In genomic region chr16:33576271-33577189, GRCm38 (mm10) we compare ENCODE assay signal across 9 mouse cellular contexts. TPM values are rescaled to one million over a fixed set of nuclear protein-coding genes. Genes with fewer than 3 reads are reported as not detected.
DNase-seq lines count a peak whose midpoint lies in the region; ATAC-seq and TF ChIP-seq lines count a peak whose summit lies in the region.
"Had no signal": no experiment of that assay in that cellular context is flagged by ENCODE, and none has a peak within 500 bp of the region (broad histone marks: within the 10 kb centered on the region; RNA-seq: fewer than 3 reads in every experiment).

No protein-coding gene starts in this region.

- peaks cover 6% of the 10 kb centered on the region; the same call in 1 of the 2 replicates for H3K27me3 ChIP-seq in forebrain, embryonic 10.5 days (ENCODE audit: poor library complexity, severe bottlenecking)
- H3K27me3 ChIP-seq in forebrain, embryonic 13.5 days, result no peaks in the 10 kb centered on the region
- 0 out of 2 replicates have a peak, but pooled peaks cover 4% of the 10 kb centered on the region for H3K27me3 ChIP-seq in liver, embryonic 11.5 days (replicated peaks; ENCODE audit: control insufficient read depth, insufficient read depth, low read length)

- H3K9ac ChIP-seq in forebrain, embryonic 13.5 days, result no peak overlapping the region
- no peak overlapping the region for H3K9ac ChIP-seq in liver, embryonic 11.5 days (ENCODE audit: low read depth, low read length)

- no peaks in the 10 kb centered on the region for H3K36me3 ChIP-seq in forebrain, embryonic 10.5 days (replicated peaks)
- H3K36me3 ChIP-seq in forebrain, embryonic 13.5 days (ENCODE audit: poor library complexity, severe bottlenecking), result no peaks in the 10 kb centered on the region
- no peaks in the 10 kb centered on the region for H3K36me3 ChIP-seq in liver, embryonic 11.5 days (ENCODE audit: control insufficient read depth, insufficient read depth, low read length)

- peak overlapping the region; percentile 73 for H3K27ac ChIP-seq in forebrain, embryonic 10.5 days
- no peak overlapping the region for H3K27ac ChIP-seq in forebrain, embryonic 13.5 days
- H3K27ac ChIP-seq in liver, embryonic 11.5 days (ENCODE audit: low read depth, low read length), result no peak overlapping the region

- no peak overlapping the region for H3K4me2 ChIP-seq in forebrain, embryonic 13.5 days
- H3K4me2 ChIP-seq in liver, embryonic 11.5 days, result no peak overlapping the region

- no peaks in the 10 kb centered on the region for H3K9me3 ChIP-seq in forebrain, embryonic 10.5 days
- no peaks in the 10 kb centered on the region for H3K9me3 ChIP-seq in forebrain, embryonic 13.5 days (replicated peaks)
- H3K9me3 ChIP-seq in liver, embryonic 11.5 days (ENCODE audit: control insufficient read depth, low read length), result no peaks in the 10 kb centered on the region

- TF ChIP-seq CTCF in lung, adult 2 months (IDR thresholded peaks at IDR 0.05; ENCODE audit: insufficient read depth, low read length), result no peak

- no peak overlapping the region for H3K4me3 ChIP-seq in forebrain, embryonic 10.5 days
- no peak overlapping the region for H3K4me3 ChIP-seq in forebrain, embryonic 13.5 days
- H3K4me3 ChIP-seq in lung, adult 2 months (replicated peaks; ENCODE audit: extremely low read depth, low read depth, low read length), result no peak overlapping the region
- no peak overlapping the region for H3K4me3 ChIP-seq in liver, embryonic 11.5 days (ENCODE audit: low read depth, low read length)

- no peak for ATAC-seq in forebrain, embryonic 13.5 days
- ATAC-seq in megakaryocyte, adult 5-6 weeks (ENCODE audit: poor library complexity, severe bottlenecking), result no peak
- no peak for ATAC-seq in liver, embryonic 11.5 days (replicated peaks; ENCODE audit: low FRiP score)
- ATAC-seq: forebrain, embryonic 14.5 days had no signal

- 82% methylated on average over 36 of the region's 36 CpGs for WGBS in forebrain, embryonic 10.5 days
- 81% methylated on average over 36 of the region's 36 CpGs for WGBS in forebrain, embryonic 13.5 days
- WGBS in lung, adult 2 months, result 66% methylated on average over 36 of the region's 36 CpGs
- WGBS in liver, embryonic 11.5 days, result 71% methylated on average over 36 of the region's 36 CpGs

- H3K4me1 ChIP-seq in forebrain, embryonic 10.5 days, result peaks cover 33% of the 10 kb centered on the region
- H3K4me1 ChIP-seq in forebrain, embryonic 13.5 days, result peaks cover 15% of the 10 kb centered on the region
- peaks cover 11% of the 10 kb centered on the region for H3K4me1 ChIP-seq in lung, adult 2 months (ENCODE audit: control insufficient read depth, insufficient read depth, low read length)
- 0 out of 2 replicates have a peak, but pooled peaks cover 2% of the 10 kb centered on the region for H3K4me1 ChIP-seq in liver, embryonic 11.5 days (replicated peaks; ENCODE audit: control insufficient read depth, insufficient read depth, low read length)

- DNase-seq in forebrain, embryonic 10.5 days (ENCODE audit: extremely low spot score, low spot score), result no peak
- peak; percentile 55 for DNase-seq in lung, postnatal 10 days
- DNase-seq in lung, adult 2 months, result no peak
- peak; percentile 75 for DNase-seq in fibroblast of lung, adult 2 months (ENCODE audit: low read depth)
- DNase-seq in kidney, postnatal 4 days, result peak; percentile 52 to 69
- no peak for DNase-seq in liver, embryonic 11.5 days (ENCODE audit: low spot score)

- TF ChIP-seq POLR2A in lung, adult 2 months (IDR thresholded peaks at IDR 0.05; ENCODE audit: borderline replicate concordance, extremely low read depth, low read depth, low read length), result no peak

RNA-seq across cellular contexts. Expression of gene Slc12a8, which starts 59.4 kb away (rescaled TPM):
- polyA plus RNA-seq in forebrain, embryonic 10.5 days (2016; fragmentation: Nextera tagmentation; extraction: Ambion mirVana), result 0.77 and 1.1 TPM in 2 replicates
- polyA plus RNA-seq in forebrain, embryonic 13.5 days (2015; fragmentation: Nextera tagmentation; extraction: Ambion mirVana), result 0.67 and 0.92 TPM in 2 replicates
- 0.84 and 0.92 TPM in 2 replicates for polyA plus RNA-seq in lung, adult 2 months (2012; rRNA removed)
- not detected in 2 replicates for total RNA-seq in megakaryocyte, adult 5-6 weeks (2015)
- not detected in 2 replicates for total RNA-seq in megakaryocyte, adult 5-6 weeks (2017)
- polyA plus RNA-seq in liver, embryonic 11.5 days (2014; fragmentation: Nextera tagmentation; extraction: Ambion mirVana), result 0.16 and 0.25 TPM in 2 replicates

Comparison
In these comparisons a context has a peak if more than half of its experiments do, and no peak if none do; other contexts are left out.
1. DNase-seq: peak in lung, postnatal 10 days (single experiment), fibroblast of lung, adult 2 months (single experiment) and kidney, postnatal 4 days (2 of 2); none in forebrain, embryonic 10.5 days (single experiment), lung, adult 2 months (single experiment) and liver, embryonic 11.5 days (single experiment).